Mouse (Mus musculus) kidney, postnatal 0 days (tissue): ENCODE measurements at regions not wholly inside any gene's neighbourhood (a gene's known extent, or its start where the extent isn't known, plus 50 kb on each side); places are given as distances from the start of the nearest gene placed in this dataset.
A peak's percentile ranks its signal among the peaks of the same experiment; 100 is the strongest.

Source experiments
- ATAC-seq: fragments of 200-750 bp; cut with Nextera tagmentation; replicated peaks from 2 replicates; pipeline ENCODE4 v1.8.0; 2017; ENCODE audit warnings: low read depth, moderate number of reproducible peaks, moderate TSS enrichment, moderate library complexity; ENCODE audit not compliant: low FRiP score
- DNase-seq: peaks from one replicate; pipeline ENCODE4 v3.0.0-alpha.2; 2016; ENCODE audit warnings: low spot score
- H3K27ac ChIP-seq: fragments of 300-500 bp; sonication (generic); 2 replicates; pipeline ENCODE4 v1.5.1; 2014; ENCODE audit warnings: mild to moderate bottlenecking
- H3K27me3 ChIP-seq: fragments of 300-500 bp; sonication (generic); 2 replicates; pipeline ENCODE4 v1.6.1; 2014; ENCODE audit warnings: low read length, mixed read lengths; ENCODE audit not compliant: insufficient read depth
- H3K36me3 ChIP-seq: fragments of 300-500 bp; sonication (generic); 2 replicates; pipeline ENCODE4 v1.6.1; 2014; ENCODE audit warnings: low read length, mixed read lengths; ENCODE audit not compliant: insufficient read depth
- H3K4me1 ChIP-seq: fragments of 300-500 bp; sonication (generic); replicated peaks from 2 replicates; pipeline ENCODE4 v1.6.1; 2014; ENCODE audit warnings: antibody characterized with exemption, low read length, mixed read lengths; ENCODE audit not compliant: insufficient read depth
- H3K4me2 ChIP-seq: fragments of 300-500 bp; sonication (generic); 2 replicates; pipeline ENCODE4 v1.6.1; 2014; ENCODE audit warnings: mild to moderate bottlenecking, low read length, moderate library complexity, mixed read lengths
- H3K4me3 ChIP-seq: fragments of 300-500 bp; sonication (generic); replicated peaks from 2 replicates; pipeline ENCODE4 v1.5.1; 2014; ENCODE audit warnings: low read depth, low read length
- H3K9ac ChIP-seq: fragments of 300-500 bp; sonication (generic); 2 replicates; pipeline ENCODE4 v1.6.1; 2014; ENCODE audit warnings: low read depth, low read length
- H3K9me3 ChIP-seq: fragments of 300-500 bp; sonication (generic); replicated peaks from 2 replicates; pipeline ENCODE4 v1.6.1; 2016; ENCODE audit warnings: low read length, inconsistent platforms, mixed read lengths
- CTCF ChIP-seq: IDR thresholded peaks from 2 replicates; pipeline ENCODE4 v1.5.1; 2016; ENCODE audit warnings: antibody characterized with exemption, low read depth, mild to moderate bottlenecking, moderate library complexity
- WGBS: fragments of 180-500 bp; shearing (Covaris S2); extraction: QIAGEN DNeasy Blood & Tissue Kit; methylation state at CpG from one replicate; pipeline ENCODE4 v1.1.7; 2014; 5-methylcytosine and 5-hydroxymethylcytosine counted together

DNA sequence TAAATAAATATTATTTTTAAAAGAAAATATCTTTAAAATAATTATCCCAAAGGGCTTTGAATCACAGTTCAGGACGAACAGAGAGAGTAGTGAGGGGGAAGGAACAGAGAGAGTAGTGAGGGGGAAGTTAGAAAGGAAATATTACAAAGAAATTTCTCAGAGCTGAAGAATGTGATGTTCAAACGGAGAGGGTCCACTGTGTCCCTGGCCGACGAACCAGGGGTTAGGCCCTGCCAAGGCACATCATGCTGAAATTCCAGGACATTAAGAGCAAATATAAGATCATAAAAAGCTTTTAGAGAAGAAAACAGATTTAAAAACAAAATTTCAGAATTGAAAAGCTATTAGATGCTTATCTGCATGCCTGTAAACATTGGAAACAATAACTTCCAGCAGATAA is 61.6 kb downstream of the Skor1 start:
- no peak overlapping the region for H3K4me3 ChIP-seq
- no peak for DNase-seq
- H3K9me3 ChIP-seq: no peaks in the 10 kb centered on the region
- H3K9ac ChIP-seq: no peak overlapping the region
- H3K27me3 ChIP-seq: no peaks in the 10 kb centered on the region
- peaks cover 11% of the 10 kb centered on the region; the same call in 1 of the 2 replicates for H3K4me1 ChIP-seq
- WGBS: 68% methylated on average over 4 of the region's 4 CpGs
- no peak for ATAC-seq
- no peak overlapping the region for H3K27ac ChIP-seq
- H3K4me2 ChIP-seq: no peak overlapping the region
- no peak for TF ChIP-seq CTCF
- no peaks in the 10 kb centered on the region for H3K36me3 ChIP-seq

DNA sequence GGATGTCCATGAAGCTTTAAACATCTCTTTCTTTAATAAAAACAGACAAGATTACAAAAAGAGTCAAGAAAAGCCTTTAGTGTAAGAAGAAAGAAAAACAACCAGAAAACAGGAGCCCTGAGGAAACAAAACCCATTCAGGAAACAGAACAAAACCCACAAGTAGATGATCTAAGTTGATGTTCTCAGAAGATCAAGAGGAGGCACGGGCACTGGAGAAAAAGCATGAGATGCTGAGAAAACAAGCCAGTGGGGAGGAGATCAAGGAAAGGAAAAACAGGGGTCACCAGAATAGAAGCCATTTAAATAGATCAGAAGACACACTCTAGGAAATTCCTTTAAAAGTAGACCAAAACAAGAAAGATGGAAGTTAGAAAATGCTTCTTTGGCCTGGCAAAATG is 62.1 kb downstream of the Skor1 start:
- ATAC-seq (no peak), DNase-seq (no peak)
- H3K9ac ChIP-seq: no peak overlapping the region
- no peaks in the 10 kb centered on the region for H3K9me3 ChIP-seq
- TF ChIP-seq CTCF: no peak
- no peaks in the 10 kb centered on the region for H3K27me3 ChIP-seq
- H3K4me2 ChIP-seq: no peak overlapping the region
- no peak overlapping the region for H3K27ac ChIP-seq
- H3K4me1 ChIP-seq: peaks cover 10% of the 10 kb centered on the region; the same call in 1 of the 2 replicates
- no peaks in the 10 kb centered on the region for H3K36me3 ChIP-seq
- 83% methylated on average over 1 of the region's 1 CpGs for WGBS
- no peak overlapping the region for H3K4me3 ChIP-seq

DNA sequence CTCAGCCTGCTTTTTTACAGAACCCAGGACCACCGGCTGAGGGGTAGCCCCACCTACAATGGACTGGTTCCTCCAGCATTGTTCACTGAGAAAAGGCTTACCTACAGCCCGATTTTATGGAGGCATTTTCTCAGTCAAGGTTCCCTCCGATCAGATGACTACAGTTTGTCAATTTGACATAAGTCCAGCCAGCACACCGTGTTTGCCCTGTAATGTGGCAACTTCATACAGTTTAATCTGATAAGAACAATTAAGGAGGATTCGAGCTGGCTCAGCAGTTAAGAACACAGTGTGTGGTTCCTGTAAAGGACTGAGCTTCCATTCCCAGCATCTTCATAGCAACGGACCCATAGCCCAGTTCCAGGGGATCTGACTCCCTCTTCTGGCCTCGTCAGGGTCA is 65.9 kb downstream of the Skor1 start:
- Histone ChIP-seq H3K27ac (no peak overlapping the region), H3K36me3 (no peaks in the 10 kb centered on the region), H3K4me1 (no peaks in the 10 kb centered on the region), H3K27me3 (no peaks in the 10 kb centered on the region), H3K9ac (no peak overlapping the region), H3K9me3 (no peaks in the 10 kb centered on the region), H3K4me3 (no peak overlapping the region), H3K4me2 (no peak overlapping the region)
- no peak for ATAC-seq
- no peak for DNase-seq
- 84% methylated on average over 7 of the region's 7 CpGs for WGBS
- 0 out of 2 replicates have a peak, but pooled peaks have one; percentile 5 for TF ChIP-seq CTCF

DNA sequence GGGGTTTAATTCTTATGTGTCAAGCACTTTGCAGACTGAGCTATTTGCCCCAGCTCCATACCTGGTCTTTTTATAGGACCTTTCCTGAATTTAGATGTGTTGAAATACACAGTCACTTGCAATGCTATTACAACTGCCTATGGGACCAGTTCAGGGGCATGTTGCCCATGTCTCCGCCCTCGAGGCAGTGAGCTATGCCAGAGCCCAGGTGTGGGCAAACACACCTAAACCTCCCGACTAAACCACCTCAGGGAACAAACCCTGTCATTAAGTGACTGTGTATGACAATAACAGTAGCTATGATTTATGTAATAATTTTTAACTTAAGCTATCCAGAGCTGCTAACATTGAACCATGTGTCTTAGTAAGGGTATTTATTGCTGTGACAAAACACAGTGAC is 66.5 kb downstream of the Skor1 start:
- 81% methylated on average over 3 of the region's 3 CpGs for WGBS
- no peak for TF ChIP-seq CTCF
- Histone ChIP-seq H3K27me3 (no peaks in the 10 kb centered on the region), H3K9ac (no peak overlapping the region), H3K4me2 (no peak overlapping the region), H3K36me3 (no peaks in the 10 kb centered on the region), H3K4me1 (no peaks in the 10 kb centered on the region), H3K4me3 (no peak overlapping the region), H3K27ac (no peak overlapping the region), H3K9me3 (no peaks in the 10 kb centered on the region)
- DNase-seq (no peak), ATAC-seq (no peak)

DNA sequence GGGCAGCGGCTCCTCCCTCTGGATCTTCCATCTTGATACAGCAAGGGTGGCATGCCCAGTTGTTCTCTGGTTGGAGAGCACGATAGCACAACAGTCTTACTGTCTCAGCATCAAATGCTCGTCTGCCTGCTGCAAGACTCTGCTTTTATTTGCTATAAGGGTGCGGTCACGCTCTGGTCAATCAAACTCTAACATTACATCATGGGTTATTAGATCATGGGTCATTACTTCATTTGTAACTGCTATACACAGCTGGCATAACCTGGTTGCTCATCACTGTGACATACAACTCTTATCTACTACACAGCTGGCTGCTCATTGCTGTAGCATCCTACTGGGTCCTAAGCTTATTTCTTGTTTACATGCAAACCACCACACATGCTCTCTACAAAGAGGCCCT is 68.4 kb downstream of the Skor1 start:
- ATAC-seq: no peak
- H3K27me3 ChIP-seq: no peaks in the 10 kb centered on the region
- H3K9ac ChIP-seq: no peak overlapping the region
- H3K4me1 ChIP-seq: no peaks in the 10 kb centered on the region
- DNase-seq: no peak
- H3K27ac ChIP-seq: no peak overlapping the region
- no peaks in the 10 kb centered on the region for H3K9me3 ChIP-seq
- TF ChIP-seq CTCF: no peak
- no peak overlapping the region for H3K4me3 ChIP-seq
- H3K4me2 ChIP-seq: no peak overlapping the region
- 86% methylated on average over 5 of the region's 5 CpGs for WGBS
- no peaks in the 10 kb centered on the region for H3K36me3 ChIP-seq

DNA sequence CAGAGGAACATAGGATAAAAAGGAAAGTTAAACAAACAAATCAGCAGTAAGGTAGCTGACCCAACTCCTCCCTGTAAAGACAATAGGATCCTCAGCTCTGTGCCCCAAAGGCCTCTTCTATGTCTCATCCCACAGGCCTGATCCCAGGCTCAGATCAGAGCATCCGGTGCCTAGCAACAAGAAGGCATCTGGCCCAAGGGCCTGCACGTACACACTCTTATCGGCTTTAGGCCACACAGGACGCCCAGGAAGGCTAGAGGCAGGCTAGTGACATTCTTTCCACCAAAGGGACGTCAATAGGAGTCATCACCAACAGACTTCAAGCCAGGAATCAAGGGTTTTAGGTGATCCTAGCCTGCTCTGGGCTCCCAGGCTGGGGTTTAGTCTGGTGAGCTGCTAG is 73.5 kb downstream of the Skor1 start:
- H3K4me1 ChIP-seq: peaks cover 13% of the 10 kb centered on the region; the same call in 1 of the 2 replicates
- no peak for ATAC-seq
- no peaks in the 10 kb centered on the region for H3K27me3 ChIP-seq
- WGBS: 65% methylated on average over 5 of the region's 5 CpGs
- H3K9ac ChIP-seq: no peak overlapping the region
- H3K4me3 ChIP-seq: no peak overlapping the region
- no peak for TF ChIP-seq CTCF
- peak; percentile 20 for DNase-seq
- H3K4me2 ChIP-seq: no peak overlapping the region
- H3K9me3 ChIP-seq: no peaks in the 10 kb centered on the region
- no peak overlapping the region; the same call in 1 of the 2 replicates for H3K27ac ChIP-seq
- H3K36me3 ChIP-seq: no peaks in the 10 kb centered on the region

DNA sequence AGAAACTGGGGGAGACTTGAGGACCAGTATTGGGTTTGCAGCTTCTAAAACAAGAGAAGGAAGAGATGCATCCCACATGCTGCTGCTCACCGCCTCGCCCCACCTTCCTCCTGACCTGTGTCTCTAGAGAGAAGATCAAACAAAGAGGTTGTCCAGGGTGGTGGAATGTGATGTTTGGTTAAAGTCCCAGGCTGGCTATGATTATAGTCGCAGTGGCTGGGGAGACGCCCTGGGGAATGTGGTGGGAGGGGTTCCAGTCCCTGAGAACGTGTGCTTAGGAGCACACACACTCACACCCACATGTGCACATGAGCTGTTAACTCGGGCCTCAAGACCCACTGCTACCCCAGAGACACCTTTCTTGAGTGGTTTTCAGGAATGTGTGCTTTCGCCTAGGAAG is 74.0 kb downstream of the Skor1 start:
- Histone ChIP-seq H3K36me3 (no peaks in the 10 kb centered on the region), H3K9me3 (no peaks in the 10 kb centered on the region), H3K4me3 (no peak overlapping the region), H3K9ac (no peak overlapping the region), H3K4me1 (peaks cover 13% of the 10 kb centered on the region; the same call in 1 of the 2 replicates), H3K27me3 (no peaks in the 10 kb centered on the region), H3K27ac (0 out of 2 replicates have a peak overlapping the region, but pooled peaks have one; percentile 32), H3K4me2 (no peak overlapping the region; the same call in 1 of the 2 replicates)
- WGBS: 19% methylated on average over 7 of the region's 7 CpGs
- TF ChIP-seq CTCF: no peak
- ATAC-seq (peak; percentile 25; the same call in 1 of the 2 replicates), DNase-seq (peak; percentile 45)
